Mouse (Mus musculus) hindbrain, embryonic 12.5 days (tissue): ENCODE measurements at regions not wholly inside any gene's neighbourhood (a gene's known extent, or its start where the extent isn't known, plus 50 kb on each side); places are given as distances from the start of the nearest gene placed in this dataset.

Experiments
- ATAC-seq: fragments of 200-750 bp; cut with Nextera tagmentation; 2 replicates; pipeline ENCODE4 v1.8.0; 2017; ENCODE audit warnings: moderate TSS enrichment; ENCODE audit not compliant: low FRiP score
- H3K27ac ChIP-seq: fragments of 300-500 bp; sonication (generic); 2 replicates; pipeline ENCODE4 v1.5.1; 2016; ENCODE audit warnings: mild to moderate bottlenecking
- H3K27me3 ChIP-seq: fragments of 300-500 bp; sonication (generic); 2 replicates; pipeline ENCODE4 v1.6.1; 2016; ENCODE audit warnings: mild to moderate bottlenecking
- H3K36me3 ChIP-seq: fragments of 300-500 bp; sonication (generic); 2 replicates; pipeline ENCODE4 v1.6.1; 2016; ENCODE audit warnings: mild to moderate bottlenecking
- H3K4me1 ChIP-seq: fragments of 300-500 bp; sonication (generic); 2 replicates; pipeline ENCODE4 v1.6.1; 2016
- H3K4me2 ChIP-seq: fragments of 300-500 bp; sonication (generic); replicated peaks from 2 replicates; pipeline ENCODE4 v1.6.1; 2016; ENCODE audit warnings: mild to moderate bottlenecking
- H3K4me3 ChIP-seq: fragments of 300-500 bp; sonication (generic); 2 replicates; pipeline ENCODE4 v1.5.1; 2016; ENCODE audit warnings: mild to moderate bottlenecking
- H3K9ac ChIP-seq: fragments of 300-500 bp; sonication (generic); 2 replicates; pipeline ENCODE4 v1.6.1; 2016; ENCODE audit warnings: mild to moderate bottlenecking, moderate library complexity
- H3K9me3 ChIP-seq: fragments of 300-500 bp; sonication (generic); replicated peaks from 2 replicates; pipeline ENCODE4 v1.6.1; 2016; ENCODE audit warnings: mild to moderate bottlenecking
- WGBS: fragments of 180-500 bp; shearing (Covaris S2); methylation state at CpG from one replicate; pipeline ENCODE4 v1.1.7; 2016; 5-methylcytosine and 5-hydroxymethylcytosine counted together

DNA sequence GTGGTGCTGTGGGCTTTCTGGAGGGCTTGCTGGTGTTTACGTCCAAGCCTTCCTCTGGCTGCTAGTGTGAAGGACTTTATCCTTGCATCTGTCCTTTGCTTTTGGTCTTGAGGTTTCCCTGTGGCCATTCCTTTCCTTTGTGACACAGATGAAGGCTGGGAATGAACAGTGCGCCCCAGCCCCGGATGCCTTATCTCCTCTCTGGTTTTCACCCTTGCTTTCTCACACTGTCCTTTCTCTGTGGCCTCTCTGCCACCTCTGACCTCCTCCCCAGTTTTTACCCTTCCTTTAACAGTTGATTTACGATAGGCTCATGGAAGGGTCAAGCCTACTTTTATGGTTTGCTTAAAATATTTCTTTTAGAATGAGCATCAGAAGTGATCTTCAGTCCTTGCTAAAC, 53.2 kb downstream of the Gas1 start:
- no peak for ATAC-seq
- no peak overlapping the region for H3K4me2 ChIP-seq
- no peaks in the 10 kb centered on the region for H3K36me3 ChIP-seq
- peaks cover 3% of the 10 kb centered on the region; the same call in 1 of the 2 replicates for H3K9me3 ChIP-seq
- 27% methylated on average over 4 of the region's 4 CpGs for WGBS
- H3K4me1 ChIP-seq = peaks cover 43% of the 10 kb centered on the region
- no peak overlapping the region for H3K9ac ChIP-seq
- 0 out of 2 replicates have a peak, but pooled peaks cover 8% of the 10 kb centered on the region for H3K27me3 ChIP-seq
- no peak overlapping the region for H3K4me3 ChIP-seq
- H3K27ac ChIP-seq = no peak overlapping the region

GRCm38 (mm10) chr13:60123174-60123587, 54.0 kb downstream of the Gas1 start:
- no peaks in the 10 kb centered on the region for H3K36me3 ChIP-seq
- H3K4me2 ChIP-seq = no peak overlapping the region
- H3K27ac ChIP-seq = 0 out of 2 replicates have a peak overlapping the region, but pooled peaks have one; percentile 4
- 49% methylated on average over 6 of the region's 6 CpGs for WGBS
- no peak overlapping the region; the same call in 1 of the 2 replicates for H3K9ac ChIP-seq
- H3K4me3 ChIP-seq = no peak overlapping the region
- ATAC-seq = 0 out of 2 replicates have a peak, but pooled peaks have one; percentile 9
- peaks cover 10% of the 10 kb centered on the region; the same call in 1 of the 2 replicates for H3K9me3 ChIP-seq
- H3K27me3 ChIP-seq = 0 out of 2 replicates have a peak, but pooled peaks cover 6% of the 10 kb centered on the region
- peaks cover 42% of the 10 kb centered on the region for H3K4me1 ChIP-seq

DNA sequence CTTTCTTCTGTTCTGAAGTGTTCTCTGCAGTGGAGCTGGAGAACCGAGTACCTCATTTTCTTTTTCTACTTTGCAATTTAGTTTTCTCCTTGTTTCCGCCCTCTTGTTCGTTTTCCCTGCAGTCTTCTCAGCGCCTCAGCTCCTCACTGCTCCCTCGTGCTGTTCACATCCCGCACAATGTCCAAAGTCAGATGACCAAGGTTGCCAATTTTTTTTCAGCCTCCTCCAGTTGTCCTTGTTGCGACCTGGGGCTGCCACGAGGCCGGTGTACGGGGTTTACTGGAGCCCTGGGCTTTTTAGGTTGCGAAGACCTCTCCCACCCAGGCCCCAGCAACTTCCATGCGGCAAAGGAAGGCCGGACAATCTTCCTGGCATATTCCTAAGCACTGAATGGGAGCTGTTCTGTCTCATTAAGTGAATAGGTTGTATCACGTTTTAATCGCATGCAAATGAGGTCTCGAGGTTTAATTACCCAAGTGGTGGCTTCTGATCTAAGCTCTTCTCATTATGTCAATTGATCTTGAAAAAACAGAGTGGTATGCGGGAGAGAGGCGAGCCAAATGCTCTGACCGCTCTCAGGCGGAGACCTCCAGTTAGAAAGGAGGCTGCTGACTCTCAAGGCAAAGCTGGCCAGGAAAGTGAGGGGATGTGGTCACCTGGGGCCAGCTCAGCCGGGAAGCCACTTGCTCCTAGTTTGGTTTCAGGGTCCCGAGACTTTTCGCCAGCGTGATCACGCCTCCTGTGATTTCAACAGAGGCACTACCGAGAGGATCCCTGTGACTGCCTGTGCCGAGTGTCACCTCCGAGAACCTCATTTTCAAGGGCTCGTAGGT, 54.6 kb downstream of the Gas1 start:
- Histone ChIP-seq H3K4me3 (no peak overlapping the region), H3K4me1 (peaks cover 37% of the 10 kb centered on the region), H3K36me3 (no peaks in the 10 kb centered on the region), H3K9ac (no peak overlapping the region), H3K4me2 (no peak overlapping the region), H3K9me3 (peaks cover 10% of the 10 kb centered on the region; the same call in 1 of the 2 replicates), H3K27ac (0 out of 2 replicates have a peak overlapping the region, but pooled peaks have one; percentile 4), H3K27me3 (no peaks in the 10 kb centered on the region)
- peak; percentile 15; the same call in 1 of the 2 replicates for ATAC-seq
- 52% methylated on average over 29 of the region's 29 CpGs for WGBS

GRCm38 (mm10) chr13:60111465-60111864, 65.7 kb downstream of the Gas1 start:
- H3K27ac ChIP-seq = 0 out of 2 replicates have a peak overlapping the region, but pooled peaks have one; percentile 30
- no peaks in the 10 kb centered on the region for H3K27me3 ChIP-seq
- H3K4me2 ChIP-seq = no peak overlapping the region
- H3K36me3 ChIP-seq = no peaks in the 10 kb centered on the region
- H3K4me1 ChIP-seq = peaks cover 10% of the 10 kb centered on the region
- no peak overlapping the region for H3K4me3 ChIP-seq
- no peaks in the 10 kb centered on the region for H3K9me3 ChIP-seq
- no peak for ATAC-seq
- 84% methylated on average over 2 of the region's 2 CpGs for WGBS
- H3K9ac ChIP-seq = no peak overlapping the region

GRCm38 (mm10) chr13:60110079-60110846, 66.9 kb downstream of the Gas1 start:
- H3K4me3 ChIP-seq = no peak overlapping the region
- peak overlapping the region; percentile 77 for H3K27ac ChIP-seq
- WGBS = 1% methylated on average over 11 of the region's 11 CpGs
- peaks cover 10% of the 10 kb centered on the region for H3K4me1 ChIP-seq
- no peaks in the 10 kb centered on the region for H3K9me3 ChIP-seq
- peak overlapping the region; percentile 37 for H3K4me2 ChIP-seq
- ATAC-seq = peak; percentile 93
- no peak overlapping the region for H3K9ac ChIP-seq
- no peaks in the 10 kb centered on the region for H3K36me3 ChIP-seq
- no peaks in the 10 kb centered on the region for H3K27me3 ChIP-seq

DNA sequence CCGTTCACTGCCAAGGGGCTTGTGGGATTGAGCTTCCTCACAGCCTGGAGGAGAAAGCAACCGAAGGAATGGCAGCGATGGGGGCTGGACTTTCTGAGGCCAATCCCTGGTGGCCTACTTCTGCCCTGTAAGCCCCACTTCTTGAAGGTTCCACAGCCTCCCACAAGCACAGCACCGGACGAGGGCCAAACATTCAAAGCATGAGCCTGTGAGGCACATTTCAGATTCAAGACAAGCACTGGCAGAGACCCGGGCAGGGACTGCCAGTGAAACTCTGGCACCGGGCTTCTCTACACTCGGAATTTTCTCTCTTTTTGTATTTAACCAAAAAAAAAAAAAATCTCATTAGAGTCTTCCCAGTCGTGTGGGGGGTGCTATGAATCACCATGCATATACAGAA, 71.9 kb downstream of the Gas1 start:
- no peaks in the 10 kb centered on the region for H3K9me3 ChIP-seq
- no peak overlapping the region for H3K4me3 ChIP-seq
- no peaks in the 10 kb centered on the region for H3K36me3 ChIP-seq
- H3K9ac ChIP-seq = no peak overlapping the region
- H3K27ac ChIP-seq = no peak overlapping the region
- no peak overlapping the region for H3K4me2 ChIP-seq
- peaks cover 5% of the 10 kb centered on the region for H3K4me1 ChIP-seq
- ATAC-seq = no peak
- 87% methylated on average over 9 of the region's 9 CpGs for WGBS
- no peaks in the 10 kb centered on the region for H3K27me3 ChIP-seq

DNA sequence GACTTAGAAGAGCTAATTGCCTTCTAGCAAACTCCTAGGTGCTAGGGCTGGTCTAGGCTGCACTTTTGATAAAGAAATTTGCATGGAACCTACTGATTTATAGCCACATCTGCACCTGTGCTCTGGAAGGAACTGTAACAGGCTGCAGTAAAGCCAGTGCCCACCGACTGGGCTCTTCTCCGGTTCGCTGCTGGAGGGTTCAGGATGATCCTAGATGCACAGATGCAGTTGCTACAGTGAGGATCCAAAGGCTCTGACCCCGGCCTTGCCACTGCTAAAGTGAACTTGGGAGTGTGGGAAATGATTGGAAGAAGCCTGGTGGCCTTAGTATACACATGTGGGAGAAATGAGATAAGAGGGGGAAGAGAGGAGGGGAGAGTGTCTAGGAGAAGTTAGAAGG, 75.5 kb downstream of the Gas1 start:
- 76% methylated on average over 4 of the region's 4 CpGs for WGBS
- Histone ChIP-seq H3K4me3 (no peak overlapping the region), H3K4me2 (no peak overlapping the region), H3K9me3 (no peaks in the 10 kb centered on the region), H3K4me1 (no peaks in the 10 kb centered on the region), H3K36me3 (no peaks in the 10 kb centered on the region), H3K27me3 (0 out of 2 replicates have a peak, but pooled peaks cover 2% of the 10 kb centered on the region), H3K9ac (no peak overlapping the region), H3K27ac (no peak overlapping the region)
- ATAC-seq = no peak

DNA sequence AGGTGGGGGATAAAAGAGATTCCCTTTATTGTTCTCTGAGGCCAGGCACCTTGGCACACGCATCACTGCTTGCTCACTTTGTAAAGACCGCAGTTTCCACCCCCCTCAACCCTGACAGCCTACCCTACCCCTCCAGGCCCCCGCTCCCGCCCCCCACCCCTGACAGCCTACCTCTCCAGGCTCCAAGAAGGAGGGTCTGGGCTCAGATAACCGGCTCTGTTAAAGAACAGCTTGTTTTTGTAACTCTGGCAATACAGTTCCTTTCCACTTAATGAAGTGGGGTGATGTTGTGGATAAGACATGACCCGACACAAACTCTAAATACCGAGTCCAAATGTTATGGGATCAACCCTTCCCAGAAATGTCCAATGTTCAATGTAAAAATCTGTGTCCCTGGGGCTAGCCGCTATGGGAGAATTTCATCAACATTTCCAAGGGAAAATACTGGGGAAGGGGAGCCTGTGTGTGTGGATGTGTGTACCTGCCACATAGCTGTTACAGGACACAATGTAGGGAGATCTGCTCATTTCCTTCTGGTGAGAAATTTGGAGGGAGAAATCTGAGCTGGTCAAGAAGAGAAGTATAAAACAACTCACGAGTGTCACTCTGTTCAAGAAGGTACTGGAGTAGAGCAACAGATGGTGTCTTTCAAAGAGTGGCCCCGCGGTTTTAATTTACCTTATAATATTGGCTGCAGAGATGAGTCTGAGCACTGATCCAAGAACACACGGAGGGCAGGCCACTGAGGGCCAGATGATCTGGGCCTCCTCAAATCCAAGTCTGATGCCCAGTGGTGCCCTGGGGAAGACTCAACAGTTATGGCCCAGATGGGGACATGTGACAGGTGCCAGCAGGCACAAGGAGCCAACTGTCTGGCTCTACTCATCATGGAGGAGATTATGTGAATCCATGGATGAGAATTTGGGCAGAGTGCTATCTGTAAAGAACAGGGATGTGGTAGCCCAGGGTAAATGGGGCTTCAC, 76.7 kb downstream of the Gas1 start:
- H3K9ac ChIP-seq = no peak overlapping the region
- H3K4me1 ChIP-seq = no peaks in the 10 kb centered on the region
- H3K4me2 ChIP-seq = no peak overlapping the region
- 0 out of 2 replicates have a peak, but pooled peaks cover 6% of the 10 kb centered on the region for H3K27me3 ChIP-seq
- no peak overlapping the region for H3K27ac ChIP-seq
- no peaks in the 10 kb centered on the region for H3K36me3 ChIP-seq
- no peak overlapping the region for H3K4me3 ChIP-seq
- no peaks in the 10 kb centered on the region for H3K9me3 ChIP-seq
- 72% methylated on average over 12 of the region's 12 CpGs for WGBS
- no peak for ATAC-seq

- Histone ChIP-seq H3K36me3 (no peaks in the 10 kb centered on the region), H3K9me3 (no peaks in the 10 kb centered on the region), H3K27me3 (0 out of 2 replicates have a peak, but pooled peaks cover 6% of the 10 kb centered on the region), H3K4me3 (no peak overlapping the region), H3K9ac (no peak overlapping the region), H3K27ac (no peak overlapping the region), H3K4me2 (no peak overlapping the region), H3K4me1 (no peaks in the 10 kb centered on the region)
- 72% methylated on average over 14 of the region's 14 CpGs for WGBS
- no peak for ATAC-seq
Measured at GRCm38 (mm10) chr13:60099469-60100129, 77.6 kb downstream of the Gas1 start.

GRCm38 (mm10) chr13:60098394-60098793, 78.8 kb downstream of the Gas1 start:
- Histone ChIP-seq H3K9ac (no peak overlapping the region), H3K36me3 (no peaks in the 10 kb centered on the region), H3K27me3 (0 out of 2 replicates have a peak, but pooled peaks cover 6% of the 10 kb centered on the region), H3K4me2 (no peak overlapping the region), H3K4me3 (no peak overlapping the region), H3K27ac (no peak overlapping the region), H3K4me1 (no peaks in the 10 kb centered on the region), H3K9me3 (no peaks in the 10 kb centered on the region)
- ATAC-seq = no peak
- WGBS = 79% methylated on average over 3 of the region's 3 CpGs

DNA sequence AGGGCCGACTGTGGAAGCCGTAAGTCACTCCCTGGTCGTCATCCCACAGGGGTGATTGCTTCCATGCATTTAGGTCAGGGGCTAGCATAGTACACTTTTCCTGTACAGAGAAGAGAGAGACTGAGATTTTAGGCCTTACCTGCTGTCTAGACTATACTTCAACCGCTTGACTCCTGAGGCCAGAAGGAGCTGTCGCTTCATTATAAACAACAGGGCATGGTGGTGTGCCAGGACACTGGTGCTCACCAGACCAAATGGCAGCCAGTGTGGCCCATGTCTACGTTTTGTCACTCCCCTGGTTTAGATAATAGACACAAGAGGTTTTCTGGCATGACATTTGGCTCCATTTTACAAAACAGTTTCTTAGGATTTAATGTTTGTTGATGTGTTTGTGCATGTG, 79.4 kb downstream of the Gas1 start:
- Histone ChIP-seq H3K9me3 (no peaks in the 10 kb centered on the region), H3K27me3 (0 out of 2 replicates have a peak, but pooled peaks cover 6% of the 10 kb centered on the region), H3K9ac (no peak overlapping the region), H3K27ac (no peak overlapping the region), H3K4me3 (no peak overlapping the region), H3K36me3 (no peaks in the 10 kb centered on the region), H3K4me2 (no peak overlapping the region), H3K4me1 (no peaks in the 10 kb centered on the region)
- 72% methylated on average over 6 of the region's 6 CpGs for WGBS
- ATAC-seq = no peak
